Mouse (Mus musculus) myocyte (in vitro differentiated cells): ENCODE results near the gene Exo5. TPM values are rescaled to one million over a fixed set of nuclear protein-coding genes. Genes with fewer than 3 reads are reported as not detected.

Experiments
- H3K27me3 ChIP-seq: one replicate; pipeline ENCODE4 v1.6.1; 2011; ENCODE audit not compliant: control insufficient read depth, insufficient read depth, insufficient read length
- H3K36me3 ChIP-seq: one replicate; pipeline ENCODE4 v1.6.1; 2011; ENCODE audit not compliant: control insufficient read depth, insufficient read depth
- H3K4me2 ChIP-seq: one replicate; pipeline ENCODE4 v1.6.1; 2011; ENCODE audit warnings: low read depth, control low read depth
- H3K4me3 ChIP-seq: one replicate; pipeline ENCODE4 v1.5.1; 2011; ENCODE audit warnings: mild to moderate bottlenecking, control low read depth, moderate library complexity
- H3K79me2 ChIP-seq: one replicate; pipeline ENCODE4 v1.6.1; 2011; ENCODE audit not compliant: control insufficient read depth, insufficient read depth
- H3ac ChIP-seq: one replicate; pipeline ENCODE4 v1.6.1; 2011; ENCODE audit not compliant: control insufficient read depth, insufficient read length
- CEBPB ChIP-seq: IDR thresholded peaks from 2 replicates; pipeline ENCODE4 v1.6.1; 2011; ENCODE audit warnings: mild to moderate bottlenecking, moderate library complexity; ENCODE audit not compliant: poor library complexity, insufficient read depth, severe bottlenecking
- E2F4 ChIP-seq: IDR thresholded peaks from one replicate; pipeline ENCODE4 v1.6.1; 2011; ENCODE audit warnings: mild to moderate bottlenecking, control low read depth, moderate library complexity; ENCODE audit not compliant: insufficient read depth
- MAX ChIP-seq: IDR thresholded peaks from one replicate; pipeline ENCODE4 v1.6.1; 2011; ENCODE audit warnings: low read depth, mild to moderate bottlenecking, control low read depth
- MYOD1 ChIP-seq, 3 experiments: IDR thresholded peaks; one replicate each; pipeline ENCODE4 v1.6.1; 2011; ENCODE audit warnings: control low read depth in 2 of 3, low read depth in 2 of 3, mild to moderate bottlenecking in 2 of 3, moderate library complexity in 1 of 3; ENCODE audit not compliant: insufficient read length in 2 of 3, control insufficient read depth in 1 of 3
- MYOG ChIP-seq, 3 experiments: IDR thresholded peaks; one replicate each; pipeline ENCODE4 v1.6.1; 2011; ENCODE audit warnings: control low read depth in 2 of 3, low read depth in 2 of 3, mild to moderate bottlenecking in 2 of 3; ENCODE audit not compliant: insufficient read length in 2 of 3, control insufficient read depth in 1 of 3, insufficient read depth in 1 of 3
- POLR2A ChIP-seq: IDR thresholded peaks from one replicate; pipeline ENCODE4 v1.6.1; 2011; ENCODE audit warnings: low read depth, mild to moderate bottlenecking, control low read depth, moderate library complexity; ENCODE audit not compliant: insufficient read length
- POLR2AphosphoS2 ChIP-seq: IDR thresholded peaks from one replicate; pipeline ENCODE4 v1.6.1; 2011; ENCODE audit warnings: low read depth, control low read depth; ENCODE audit not compliant: insufficient read length
- REST ChIP-seq: IDR thresholded peaks from one replicate; pipeline ENCODE4 v1.6.1; 2011; ENCODE audit warnings: mild to moderate bottlenecking, control low read depth, moderate library complexity; ENCODE audit not compliant: insufficient read depth, insufficient read length
- SRF ChIP-seq: IDR thresholded peaks from one replicate; pipeline ENCODE4 v1.6.1; 2011; ENCODE audit warnings: low read depth; ENCODE audit not compliant: control insufficient read depth, insufficient read length
- TCF12 ChIP-seq: IDR thresholded peaks from one replicate; pipeline ENCODE4 v1.6.1; 2011; ENCODE audit warnings: mild to moderate bottlenecking, control low read depth; ENCODE audit not compliant: poor library complexity, insufficient read depth, severe bottlenecking
- TCF3 ChIP-seq: IDR thresholded peaks from one replicate; pipeline ENCODE4 v1.6.1; 2011; ENCODE audit warnings: low read depth, control low read depth; ENCODE audit not compliant: insufficient read length
- USF1 ChIP-seq: IDR thresholded peaks from one replicate; pipeline ENCODE4 v1.6.1; 2011; ENCODE audit warnings: low read depth, mild to moderate bottlenecking, control low read depth, moderate library complexity
- polyA plus RNA-seq: library from polyadenylated mRNA; unstranded; fragments of >200 nt; fragmentation: generic; extraction: Trizol; gene quantifications from one replicate; pipeline ENCODE4 v1.2.1, GENCODE M21; 2012; ENCODE audit warnings: missing spikeins

Gene Exo5
- polyA plus RNA-seq, 1 experiment = 6.3 TPM

DNA sequence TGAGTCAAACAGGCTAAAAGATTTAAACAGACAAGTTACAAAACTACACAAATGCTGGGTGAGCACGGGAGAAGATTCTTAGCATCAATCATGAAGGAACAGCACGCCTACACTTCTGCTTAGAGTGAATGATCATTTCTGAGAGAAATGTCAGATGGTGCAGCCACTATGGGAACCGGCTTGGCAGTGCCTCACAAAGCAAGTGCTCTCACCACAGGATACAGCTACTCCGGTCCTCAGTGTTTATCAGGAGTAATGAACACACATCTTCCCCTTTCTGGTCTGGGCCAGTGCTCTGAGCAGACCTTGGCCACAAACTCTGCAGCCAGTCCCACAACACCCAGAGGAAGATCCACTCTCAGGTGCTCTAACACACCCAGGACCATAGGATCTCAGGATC lies 20.3 kb downstream of the Exo5 start:
- TF ChIP-seq MAX (no peak), POLR2AphosphoS2 (no peak)
- Histone ChIP-seq H3K4me3 (no peak overlapping the region), H3K4me2 (no peak overlapping the region), H3K79me2 (no peaks in the 10 kb centered on the region), H3K27me3 (no peaks in the 10 kb centered on the region), H3ac (no peak overlapping the region), H3K36me3 (no peaks in the 10 kb centered on the region)

- H3ac ChIP-seq = no peak overlapping the region
- H3K27me3 ChIP-seq = peaks cover 4% of the 10 kb centered on the region
- no peak overlapping the region for H3K4me3 ChIP-seq
- no peak overlapping the region for H3K4me2 ChIP-seq
- no peaks in the 10 kb centered on the region for H3K79me2 ChIP-seq
- TF ChIP-seq TCF12 (no peak), POLR2AphosphoS2 (no peak), SRF (no peak), MAX (no peak), USF1 (no peak), E2F4 (no peak), TCF3 (no peak), MYOG (IDR thresholded peaks at IDR 0.05; ENCODE audit: control insufficient read depth in 1 of 3, insufficient read depth in 1 of 3, insufficient read length in 2 of 3, low read depth in 2 of 3) (no peak), MYOD1 (IDR thresholded peaks at IDR 0.05; ENCODE audit: control insufficient read depth in 1 of 3, insufficient read length in 2 of 3, low read depth in 2 of 3) (no peak), REST (no peak), POLR2A (no peak), CEBPB (no peak)
- H3K36me3 ChIP-seq = no peaks in the 10 kb centered on the region
Observed at GRCm38 (mm10) chr4:120895810-120896584, 28.8 kb downstream of the Exo5 start.

DNA sequence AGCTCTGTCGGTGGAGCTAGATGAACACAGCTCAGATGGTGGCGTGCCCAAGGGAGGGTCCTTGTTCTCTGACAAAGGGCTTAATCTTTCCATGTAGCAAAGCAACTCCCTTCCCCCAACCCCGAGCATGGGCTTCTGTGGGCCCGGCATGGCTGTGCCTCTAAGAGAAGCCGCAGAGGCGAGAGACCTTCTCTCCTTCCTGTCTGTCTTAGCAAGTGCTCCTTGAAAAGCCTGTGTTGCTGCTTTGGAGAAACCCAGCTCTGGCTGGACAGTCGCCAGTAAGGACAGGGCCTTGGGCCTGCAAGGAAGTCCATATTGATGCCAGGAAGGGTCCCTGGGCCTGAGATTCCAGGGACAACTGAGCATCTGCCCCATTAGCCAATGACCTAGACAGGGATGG lies 29.6 kb downstream of the Exo5 start:
- H3K27me3 ChIP-seq = peaks cover 4% of the 10 kb centered on the region
- H3ac ChIP-seq = no peak overlapping the region
- H3K79me2 ChIP-seq = no peaks in the 10 kb centered on the region
- no peaks in the 10 kb centered on the region for H3K36me3 ChIP-seq
- no peak overlapping the region for H3K4me3 ChIP-seq
- no peak overlapping the region for H3K4me2 ChIP-seq
- TF ChIP-seq MAX (no peak), POLR2AphosphoS2 (no peak), TCF12 (no peak), MYOG (IDR thresholded peaks at IDR 0.05; ENCODE audit: control insufficient read depth in 1 of 3, insufficient read depth in 1 of 3, insufficient read length in 2 of 3, low read depth in 2 of 3) (no peak)

GRCm38 (mm10) chr4:120894584-120894983 lies 30.2 kb downstream of the Exo5 start:
- H3K36me3 ChIP-seq = no peaks in the 10 kb centered on the region
- H3K27me3 ChIP-seq = peaks cover 4% of the 10 kb centered on the region
- no peak overlapping the region for H3K4me2 ChIP-seq
- TF ChIP-seq E2F4 (no peak), MYOG (IDR thresholded peaks at IDR 0.05; ENCODE audit: control insufficient read depth in 1 of 3, insufficient read depth in 1 of 3, insufficient read length in 2 of 3, low read depth in 2 of 3) (no peak), TCF3 (no peak)
- H3ac ChIP-seq = no peak overlapping the region
- H3K79me2 ChIP-seq = no peaks in the 10 kb centered on the region
- no peak overlapping the region for H3K4me3 ChIP-seq

GRCm38 (mm10) chr4:120893656-120894401 lies 31.0 kb downstream of the Exo5 start:
- Histone ChIP-seq H3K36me3 (no peaks in the 10 kb centered on the region), H3K27me3 (peaks cover 4% of the 10 kb centered on the region), H3K4me2 (no peak overlapping the region), H3K4me3 (no peak overlapping the region), H3ac (no peak overlapping the region), H3K79me2 (no peaks in the 10 kb centered on the region)
- TF ChIP-seq TCF3 = no peak
- TF ChIP-seq MYOG (IDR thresholded peaks at IDR 0.05; ENCODE audit: control insufficient read depth in 1 of 3, insufficient read depth in 1 of 3, insufficient read length in 2 of 3, low read depth in 2 of 3) = no peak
- no peak for TF ChIP-seq MAX
- no peak for TF ChIP-seq E2F4
- no peak for TF ChIP-seq SRF
- no peak for TF ChIP-seq REST
- TF ChIP-seq MYOD1 (IDR thresholded peaks at IDR 0.05; ENCODE audit: control insufficient read depth in 1 of 3, insufficient read length in 2 of 3, low read depth in 2 of 3) = no peak
- no peak for TF ChIP-seq CEBPB
- TF ChIP-seq USF1 = no peak
- TF ChIP-seq TCF12 = no peak
- no peak for TF ChIP-seq POLR2A
